Mouse (Mus musculus): ENCODE measurements around the gene Vps8.

DNA sequence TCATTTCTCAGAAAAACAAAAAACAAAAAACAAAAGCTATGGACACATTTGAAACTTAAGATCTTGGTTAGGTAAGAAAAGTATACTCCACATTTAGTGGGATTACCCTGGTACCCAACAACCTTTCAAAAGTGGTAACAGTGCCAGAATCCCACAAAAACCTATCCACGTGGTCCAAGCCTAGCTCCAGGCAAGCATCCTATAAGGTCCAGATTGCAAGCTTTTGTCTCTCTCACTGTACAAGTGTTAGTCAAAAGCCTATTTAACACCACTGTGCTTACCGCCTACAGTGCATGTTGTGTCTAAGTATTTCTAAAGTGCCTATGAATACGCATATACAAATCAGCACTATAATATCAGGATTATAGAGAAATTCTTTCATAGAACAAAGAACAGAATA, 227.4 kb downstream of the Vps8 start:
- TF ChIP-seq CTCF (IDR thresholded peaks at IDR 0.05; ENCODE audit: low read depth) (no peak), EP300 (optimal IDR thresholded peaks at IDR 0.05) (no peak)

Measured in stomach, postnatal 0 days (tissue).